Mouse (Mus musculus) neural tube, embryonic 13.5 days (tissue): ENCODE data around the gene Eri3. TPM values are rescaled to one million over a fixed set of nuclear protein-coding genes. Genes with fewer than 3 reads are reported as not detected.

Experiments
- ATAC-seq: fragments of 200-750 bp; cut with Nextera tagmentation; 2 replicates; pipeline ENCODE4 v1.8.0; 2017; ENCODE audit warnings: low read depth, mild to moderate bottlenecking, moderate TSS enrichment, moderate library complexity
- H3K27ac ChIP-seq: fragments of 300-500 bp; sonication (generic); replicated peaks from 2 replicates; pipeline ENCODE4 v1.5.1; 2015; ENCODE audit warnings: moderate library complexity, mild to moderate bottlenecking, inconsistent platforms
- H3K27me3 ChIP-seq: fragments of 300-500 bp; sonication (generic); 2 replicates; pipeline ENCODE4 v1.6.1; 2015; ENCODE audit warnings: mild to moderate bottlenecking, inconsistent platforms
- H3K36me3 ChIP-seq: fragments of 300-500 bp; sonication (generic); 2 replicates; pipeline ENCODE4 v1.6.1; 2015; ENCODE audit warnings: mild to moderate bottlenecking, inconsistent platforms
- H3K4me1 ChIP-seq: fragments of 300-500 bp; sonication (generic); replicated peaks from 2 replicates; pipeline ENCODE4 v1.6.1; 2015; ENCODE audit warnings: inconsistent platforms
- H3K4me2 ChIP-seq: fragments of 300-500 bp; sonication (generic); 2 replicates; pipeline ENCODE4 v1.6.1; 2015; ENCODE audit warnings: inconsistent platforms, mild to moderate bottlenecking, moderate library complexity
- H3K4me3 ChIP-seq: fragments of 300-500 bp; sonication (generic); 2 replicates; pipeline ENCODE4 v1.5.1; 2015; ENCODE audit warnings: mild to moderate bottlenecking, inconsistent platforms
- H3K9ac ChIP-seq: fragments of 300-500 bp; sonication (generic); 2 replicates; pipeline ENCODE4 v1.6.1; 2015; ENCODE audit warnings: moderate library complexity, mild to moderate bottlenecking, inconsistent platforms
- H3K9me3 ChIP-seq: fragments of 300-500 bp; sonication (generic); 2 replicates; pipeline ENCODE4 v1.6.1; 2016; ENCODE audit warnings: inconsistent platforms
- WGBS: fragments of 180-500 bp; shearing (Covaris S2); methylation state at CpG from one replicate; pipeline ENCODE4 v1.1.7; 2015; 5-methylcytosine and 5-hydroxymethylcytosine counted together
- polyA plus RNA-seq: library from polyadenylated mRNA; unstranded; fragments of >200 nt; fragmentation: Nextera tagmentation; extraction: Ambion mirVana; gene quantifications from 2 replicates; pipeline ENCODE4 v1.2.1, GENCODE M21; 2015

Gene Eri3
- polyA plus RNA-seq, 1 experiment from 2014 or later: 179 TPM

GRCm38 (mm10) chr4:117545448-117545847 is 4.7 kb upstream of the Eri3 start:
- WGBS: 86% methylated on average over 3 of the region's 3 CpGs

GRCm38 (mm10) chr4:117546616-117547015 is 3.5 kb upstream of the Eri3 start:
- 84% methylated on average over 6 of the region's 6 CpGs for WGBS
- no peak overlapping the region for H3K9ac ChIP-seq
- no peaks in the 10 kb centered on the region; the same call in 1 of the 2 replicates for H3K27me3 ChIP-seq
- no peak overlapping the region for H3K27ac ChIP-seq
- no peak overlapping the region for H3K4me2 ChIP-seq
- no peaks in the 10 kb centered on the region for H3K9me3 ChIP-seq
- peaks cover 11% of the 10 kb centered on the region for H3K4me1 ChIP-seq
- no peak overlapping the region for H3K4me3 ChIP-seq
- no peaks in the 10 kb centered on the region for H3K36me3 ChIP-seq
- no peak for ATAC-seq

More at GRCm38 (mm10) chr4:117545448-117545847, 4.7 kb upstream of the Eri3 start:
- Histone ChIP-seq H3K36me3 (no peaks in the 10 kb centered on the region), H3K4me3 (no peak overlapping the region), H3K9me3 (no peaks in the 10 kb centered on the region), H3K4me1 (no peaks in the 10 kb centered on the region; the same call in 1 of the 2 replicates), H3K27ac (no peak overlapping the region), H3K9ac (no peak overlapping the region), H3K4me2 (no peak overlapping the region), H3K27me3 (no peaks in the 10 kb centered on the region; the same call in 1 of the 2 replicates)
- no peak for ATAC-seq

GRCm38 (mm10) chr4:117549576-117549975 is 589 bp upstream of the Eri3 start:
- H3K4me1 ChIP-seq: peaks cover 18% of the 10 kb centered on the region
- H3K27ac ChIP-seq: no peak overlapping the region
- peak overlapping the region; percentile 39 for H3K4me2 ChIP-seq
- 52% methylated on average over 6 of the region's 6 CpGs for WGBS
- peak overlapping the region; percentile 91 for H3K4me3 ChIP-seq
- no peaks in the 10 kb centered on the region for H3K9me3 ChIP-seq
- no peak overlapping the region for H3K9ac ChIP-seq
- ATAC-seq: no peak
- no peaks in the 10 kb centered on the region; the same call in 1 of the 2 replicates for H3K36me3 ChIP-seq
- H3K27me3 ChIP-seq: no peaks in the 10 kb centered on the region

GRCm38 (mm10) chr4:117551144-117552000 is 1.2 kb downstream of the Eri3 start:
- H3K4me3 ChIP-seq: peak overlapping the region; percentile 91
- no peak for ATAC-seq
- peaks cover 26% of the 10 kb centered on the region for H3K4me1 ChIP-seq
- H3K27me3 ChIP-seq: no peaks in the 10 kb centered on the region
- no peaks in the 10 kb centered on the region; the same call in 1 of the 2 replicates for H3K36me3 ChIP-seq
- no peak overlapping the region for H3K27ac ChIP-seq
- H3K4me2 ChIP-seq: peak overlapping the region; percentile 89
- H3K9ac ChIP-seq: peak overlapping the region; percentile 89
- WGBS: 39% methylated on average over 8 of the region's 8 CpGs
- H3K9me3 ChIP-seq: no peaks in the 10 kb centered on the region

- peaks cover 54% of the 10 kb centered on the region for H3K4me1 ChIP-seq
These were observed 5.3 kb downstream of the Eri3 start for GRCm38 (mm10) chr4:117555495-117555894.

GRCm38 (mm10) chr4:117556372-117556771 is 6.2 kb downstream of the Eri3 start:
- Histone ChIP-seq H3K27ac (no peak overlapping the region), H3K4me3 (no peak overlapping the region), H3K9ac (no peak overlapping the region), H3K4me1 (peaks cover 45% of the 10 kb centered on the region), H3K27me3 (no peaks in the 10 kb centered on the region), H3K36me3 (no peaks in the 10 kb centered on the region; the same call in 1 of the 2 replicates), H3K4me2 (no peak overlapping the region), H3K9me3 (no peaks in the 10 kb centered on the region)
- no peak for ATAC-seq
- WGBS: 6% methylated on average over 5 of the region's 5 CpGs

More at GRCm38 (mm10) chr4:117555495-117555894, 5.3 kb downstream of the Eri3 start:
- no peaks in the 10 kb centered on the region for H3K27me3 ChIP-seq
- H3K4me2 ChIP-seq: no peak overlapping the region
- H3K27ac ChIP-seq: no peak overlapping the region
- H3K9me3 ChIP-seq: no peaks in the 10 kb centered on the region
- no peak overlapping the region for H3K4me3 ChIP-seq
- no peaks in the 10 kb centered on the region; the same call in 1 of the 2 replicates for H3K36me3 ChIP-seq
- H3K9ac ChIP-seq: no peak overlapping the region
- 53% methylated on average over 2 of the region's 2 CpGs for WGBS
- ATAC-seq: no peak

- no peak overlapping the region for H3K27ac ChIP-seq
- peaks cover 37% of the 10 kb centered on the region for H3K4me1 ChIP-seq
- WGBS: 86% methylated on average over 5 of the region's 5 CpGs
- H3K36me3 ChIP-seq: no peaks in the 10 kb centered on the region; the same call in 1 of the 2 replicates
- no peaks in the 10 kb centered on the region for H3K27me3 ChIP-seq
- H3K9me3 ChIP-seq: no peaks in the 10 kb centered on the region
- ATAC-seq: no peak
- H3K4me2 ChIP-seq: no peak overlapping the region
- H3K9ac ChIP-seq: no peak overlapping the region
- no peak overlapping the region for H3K4me3 ChIP-seq
These were observed 7.0 kb downstream of the Eri3 start for GRCm38 (mm10) chr4:117557068-117557645.

- Histone ChIP-seq H3K27me3 (no peaks in the 10 kb centered on the region), H3K4me1 (peaks cover 11% of the 10 kb centered on the region), H3K9me3 (no peaks in the 10 kb centered on the region), H3K4me3 (no peak overlapping the region), H3K27ac (no peak overlapping the region), H3K9ac (no peak overlapping the region), H3K36me3 (peaks cover 24% of the 10 kb centered on the region), H3K4me2 (no peak overlapping the region)
- ATAC-seq: no peak
- 73% methylated on average over 9 of the region's 9 CpGs for WGBS
These were observed 13.8 kb downstream of the Eri3 start for GRCm38 (mm10) chr4:117563967-117564366.

GRCm38 (mm10) chr4:117568846-117569245 is 18.7 kb downstream of the Eri3 start:
- H3K4me3 ChIP-seq: no peak overlapping the region
- H3K9me3 ChIP-seq: no peaks in the 10 kb centered on the region
- no peak for ATAC-seq
- 40% methylated on average over 2 of the region's 2 CpGs for WGBS
- no peaks in the 10 kb centered on the region for H3K27me3 ChIP-seq
- H3K9ac ChIP-seq: no peak overlapping the region
- H3K36me3 ChIP-seq: peaks cover 24% of the 10 kb centered on the region
- no peak overlapping the region for H3K4me2 ChIP-seq
- peaks cover 29% of the 10 kb centered on the region for H3K4me1 ChIP-seq
- H3K27ac ChIP-seq: no peak overlapping the region

- Histone ChIP-seq H3K36me3 (peaks cover 9% of the 10 kb centered on the region; the same call in 1 of the 2 replicates), H3K27ac (no peak overlapping the region), H3K4me3 (no peak overlapping the region), H3K9ac (no peak overlapping the region), H3K27me3 (no peaks in the 10 kb centered on the region), H3K9me3 (no peaks in the 10 kb centered on the region), H3K4me1 (peaks cover 39% of the 10 kb centered on the region), H3K4me2 (no peak overlapping the region)
- 35% methylated on average over 5 of the region's 5 CpGs for WGBS
- ATAC-seq: no peak
These were observed 20.8 kb downstream of the Eri3 start for GRCm38 (mm10) chr4:117570964-117571363.

- no peak overlapping the region for H3K4me3 ChIP-seq
- no peak overlapping the region for H3K4me2 ChIP-seq
- H3K36me3 ChIP-seq: peaks cover 4% of the 10 kb centered on the region
- 96% methylated on average over 1 of the region's 1 CpGs for WGBS
- no peak overlapping the region for H3K9ac ChIP-seq
- H3K27ac ChIP-seq: no peak overlapping the region
- ATAC-seq: no peak
- H3K4me1 ChIP-seq: peaks cover 24% of the 10 kb centered on the region
- H3K27me3 ChIP-seq: no peaks in the 10 kb centered on the region
- no peaks in the 10 kb centered on the region for H3K9me3 ChIP-seq
These were observed 27.4 kb downstream of the Eri3 start for GRCm38 (mm10) chr4:117577579-117577978.

GRCm38 (mm10) chr4:117581626-117582025 is 31.5 kb downstream of the Eri3 start:
- 46% methylated on average over 9 of the region's 9 CpGs for WGBS
- Histone ChIP-seq H3K27ac (no peak overlapping the region; the same call in 1 of the 2 replicates), H3K4me3 (no peak overlapping the region), H3K9me3 (no peaks in the 10 kb centered on the region), H3K36me3 (peaks cover 32% of the 10 kb centered on the region), H3K27me3 (peaks cover 7% of the 10 kb centered on the region; the same call in 1 of the 2 replicates), H3K4me2 (no peak overlapping the region), H3K9ac (no peak overlapping the region), H3K4me1 (peaks cover 10% of the 10 kb centered on the region)
- ATAC-seq: peak; percentile 77; the same call in 1 of the 2 replicates
